ENCODE assay signal across 8 mouse cellular contexts in the genomic region with DNA sequence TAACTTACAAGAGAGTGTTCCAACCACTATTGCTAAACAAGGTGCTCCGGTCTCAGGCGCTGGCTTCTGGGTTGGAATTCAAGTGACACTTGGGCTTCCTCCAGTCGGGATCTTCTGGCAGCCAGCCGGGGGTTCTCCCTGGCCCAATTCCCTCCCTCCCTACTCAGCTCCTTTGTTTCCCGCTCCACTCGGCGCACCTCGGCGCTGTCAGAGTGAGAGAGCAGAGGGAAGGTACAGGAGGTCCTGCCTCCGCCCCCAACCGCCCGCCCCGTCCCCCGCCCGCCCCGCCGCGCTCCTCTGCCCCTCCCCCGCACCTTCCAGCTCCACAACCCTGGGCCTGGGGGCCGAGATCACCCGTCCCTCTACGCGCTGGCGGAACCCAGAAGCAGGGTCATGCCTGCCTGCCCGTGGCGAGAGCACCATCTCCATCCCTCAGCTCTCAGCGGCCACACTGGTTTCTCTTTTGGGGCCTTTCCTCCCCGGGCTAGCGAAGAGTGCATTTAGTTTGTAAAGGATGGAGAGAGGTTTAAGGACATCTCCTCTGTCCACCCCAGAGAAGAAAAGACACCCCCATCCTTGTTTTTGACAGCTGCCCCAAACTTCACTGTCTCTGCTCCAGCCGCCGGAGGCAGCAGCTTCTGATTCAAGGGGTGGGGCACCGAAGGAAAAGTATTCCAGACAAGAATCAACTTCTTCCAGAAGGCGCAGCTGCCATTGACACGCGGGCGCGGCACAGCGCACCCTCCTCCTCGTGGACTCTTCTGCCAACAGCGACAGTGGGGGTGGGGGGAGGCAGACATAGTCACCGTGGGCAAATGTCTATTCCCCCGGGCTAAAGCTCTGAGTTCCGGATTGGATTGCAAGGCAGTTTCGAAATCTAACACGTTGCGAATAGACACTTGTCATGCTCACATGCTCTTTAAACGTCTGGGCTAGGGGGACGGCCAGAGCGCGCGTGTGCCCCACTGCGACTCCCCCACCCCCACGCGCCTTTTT. TPM values are rescaled to one million over a fixed set of nuclear protein-coding genes. Genes with fewer than 3 reads are reported as not detected.
A peak's percentile ranks its signal among the peaks of the same experiment; 100 is the strongest.
DNase-seq lines count a peak whose midpoint lies in the region; ATAC-seq lines count a peak whose summit lies in the region.

No protein-coding gene starts in this region.

- ATAC-seq in embryonic facial prominence, embryonic 12.5 days (ENCODE audit: insufficient number of reproducible peaks, insufficient read depth, low FRiP score, low TSS enrichment), result peak; percentile 76
- peak; percentile 45; the same call in 1 of the 2 replicates for ATAC-seq in heart, embryonic 13.5 days (ENCODE audit: extremely low read depth, insufficient number of reproducible peaks, low FRiP score, low TSS enrichment)
- peak; percentile 75 for ATAC-seq in kidney, embryonic 16.5 days (ENCODE audit: low FRiP score, low TSS enrichment)

- peak overlapping the region; percentile 86 for H3K4me2 ChIP-seq in embryonic facial prominence, embryonic 12.5 days (replicated peaks)
- H3K4me2 ChIP-seq in heart, embryonic 13.5 days, result peak overlapping the region; percentile 99
- H3K4me2 ChIP-seq in kidney, embryonic 16.5 days (replicated peaks; ENCODE audit: low read depth, low read length), result peak overlapping the region; percentile 85

- H3K27me3 ChIP-seq in embryonic facial prominence, embryonic 12.5 days, result no peaks in the 10 kb centered on the region
- no peaks in the 10 kb centered on the region for H3K27me3 ChIP-seq in heart, embryonic 13.5 days (replicated peaks)
- H3K27me3 ChIP-seq in kidney, embryonic 16.5 days (ENCODE audit: insufficient read depth, low read length), result no peaks in the 10 kb centered on the region

- H3K36me3 ChIP-seq in embryonic facial prominence, embryonic 12.5 days, result no peaks in the 10 kb centered on the region
- H3K36me3 ChIP-seq in heart, embryonic 13.5 days, result 0 out of 2 replicates have a peak, but pooled peaks cover 1% of the 10 kb centered on the region
- no peaks in the 10 kb centered on the region for H3K36me3 ChIP-seq in kidney, embryonic 16.5 days (ENCODE audit: insufficient read depth, low read length)

- H3K9me3 ChIP-seq in embryonic facial prominence, embryonic 12.5 days, result no peaks in the 10 kb centered on the region
- H3K9me3 ChIP-seq in heart, embryonic 13.5 days, result no peaks in the 10 kb centered on the region
- no peaks in the 10 kb centered on the region for H3K9me3 ChIP-seq in kidney, embryonic 16.5 days (ENCODE audit: low read length)

- H3K4me1 ChIP-seq in embryonic facial prominence, embryonic 12.5 days, result peaks cover 8% of the 10 kb centered on the region; the same call in 1 of the 2 replicates
- H3K4me1 ChIP-seq in heart, embryonic 13.5 days, result peaks cover 28% of the 10 kb centered on the region
- H3K4me1 ChIP-seq in kidney, embryonic 16.5 days (ENCODE audit: insufficient read depth, low read length), result peaks cover 20% of the 10 kb centered on the region

- peak overlapping the region; percentile 83 for H3K4me3 ChIP-seq in embryonic facial prominence, embryonic 12.5 days
- H3K4me3 ChIP-seq in heart, embryonic 13.5 days, result peak overlapping the region; percentile 74
- peak overlapping the region; percentile 88 for H3K4me3 ChIP-seq in kidney, embryonic 16.5 days (ENCODE audit: low read length)

- WGBS in embryonic facial prominence, embryonic 12.5 days, result under 1% methylated on average over 53 of the region's 54 CpGs
- under 1% methylated on average over 54 of the region's 54 CpGs for WGBS in heart, embryonic 13.5 days
- under 1% methylated on average over 50 of the region's 54 CpGs for WGBS in kidney, embryonic 16.5 days

- peak overlapping the region; percentile 99 for H3K27ac ChIP-seq in embryonic facial prominence, embryonic 12.5 days
- peak overlapping the region; percentile 98 for H3K27ac ChIP-seq in heart, embryonic 13.5 days (replicated peaks)
- peak overlapping the region; percentile 96 for H3K27ac ChIP-seq in kidney, embryonic 16.5 days (ENCODE audit: low read length)

- H3K9ac ChIP-seq in embryonic facial prominence, embryonic 12.5 days, result peak overlapping the region; percentile 98
- peak overlapping the region; percentile 92 for H3K9ac ChIP-seq in heart, embryonic 13.5 days
- peak overlapping the region; percentile 98 for H3K9ac ChIP-seq in kidney, embryonic 16.5 days (replicated peaks; ENCODE audit: low read length)

- DNase-seq in CD4-positive, CD25-positive, alpha-beta regulatory T cell, adult 2 months (ENCODE audit: low read depth, low spot score), result peak; percentile 87
- peak; percentile 88 to 95 for DNase-seq in adrenal gland, adult (ENCODE audit: inconsistent age in 2 of 2, low spot score in 1 of 2)
- peak; percentile 91 for DNase-seq in lung, postnatal 25 days (ENCODE audit: low spot score)
- DNase-seq in ovary, postnatal 14 days (ENCODE audit: low spot score), result peak; percentile 72
- peak; percentile 83 for DNase-seq in urinary bladder, postnatal 14 days (ENCODE audit: low spot score)

RNA-seq across cellular contexts. Expression of a gene that starts 2.1 kb away (rescaled TPM):
- 113 and 126 TPM in 2 replicates for polyA plus RNA-seq in embryonic facial prominence, embryonic 12.5 days (2016; fragmentation: Nextera tagmentation; extraction: Ambion mirVana)
- polyA plus RNA-seq in heart, embryonic 13.5 days (2015; fragmentation: Nextera tagmentation; extraction: Ambion mirVana), result 25.4 and 26.0 TPM in 2 replicates
- 90.4 and 93.7 TPM in 2 replicates for polyA plus RNA-seq in kidney, embryonic 16.5 days (2015; fragmentation: Nextera tagmentation; extraction: Ambion mirVana)

Comparison
In these comparisons a context has a peak if more than half of its experiments do, and no peak if none do; other contexts are left out.
1. Peak in every context shown above with its lines: DNase-seq, ATAC-seq, H3K4me3 ChIP-seq and H3K27ac ChIP-seq.